Mouse (Mus musculus) frontal cortex, postnatal 25 days (tissue): Measurements from ENCODE around the gene Wdr24.
A peak's percentile ranks its signal among the peaks of the same experiment; 100 is the strongest.

ENCODE experiments used
- DNase-seq, 2 experiments: peaks; one replicate each; pipeline ENCODE4 v3.0.0; 2022; ENCODE audit warnings: low spot score in 2 of 2

The Wdr24 gene

GRCm38 (mm10) chr17:25831451-25832281 is 8.2 kb downstream of the Wdr24 start:
- DNase-seq: no peak

- DNase-seq: peak; percentile 95 to 96
Observed at GRCm38 (mm10) chr17:25832436-25833290, 9.2 kb downstream of the Wdr24 start.

GRCm38 (mm10) chr17:25833291-25833663 is 9.8 kb downstream of the Wdr24 start, which contains the start of gene Stub1:
Stub1 (minus strand) TSS chr17:25833404.
- peak in 1 of 2 experiments; percentile 77 for DNase-seq

GRCm38 (mm10) chr17:25833961-25834594 is 10.7 kb downstream of the Wdr24 start:
- no peak for DNase-seq

GRCm38 (mm10) chr17:25834595-25835222 is 11.3 kb downstream of the Wdr24 start:
- DNase-seq: no peak

GRCm38 (mm10) chr17:25835301-25835700 is 11.9 kb downstream of the Wdr24 start:
- no peak for DNase-seq

- no peak for DNase-seq
Observed at GRCm38 (mm10) chr17:25835816-25836215, 12.4 kb downstream of the Wdr24 start.

- DNase-seq: no peak
Observed at GRCm38 (mm10) chr17:25836397-25837075, 13.1 kb downstream of the Wdr24 start.

GRCm38 (mm10) chr17:25837076-25837410 is 13.6 kb downstream of the Wdr24 start, which contains the start of gene Rhbdl1:
Rhbdl1 (minus strand) TSS chr17:25837295.
- peak; percentile 67 to 72 for DNase-seq

GRCm38 (mm10) chr17:25837533-25837932 is 14.1 kb downstream of the Wdr24 start:
- DNase-seq: no peak

- DNase-seq: no peak
Observed at GRCm38 (mm10) chr17:25838904-25839303, 15.5 kb downstream of the Wdr24 start.

- no peak for DNase-seq
Observed at GRCm38 (mm10) chr17:25839455-25840235, 16.2 kb downstream of the Wdr24 start.

- DNase-seq: no peak
Observed at GRCm38 (mm10) chr17:25840519-25840918, 17.1 kb downstream of the Wdr24 start.

- no peak for DNase-seq
Observed at GRCm38 (mm10) chr17:25841117-25841880, 17.9 kb downstream of the Wdr24 start, which contains the start of gene Gm20683. Gm20683 (minus strand) TSS chr17:25841763.

GRCm38 (mm10) chr17:25842509-25842908 is 19.1 kb downstream of the Wdr24 start:
- no peak for DNase-seq

GRCm38 (mm10) chr17:25843122-25843521 is 19.7 kb downstream of the Wdr24 start:
- no peak for DNase-seq

- no peak for DNase-seq
Observed at GRCm38 (mm10) chr17:25843636-25844395, 20.4 kb downstream of the Wdr24 start.

- peak; percentile 78 to 90 for DNase-seq
Observed at GRCm38 (mm10) chr17:25844396-25844901, 21.0 kb downstream of the Wdr24 start, which contains the start of gene Rhot2. Rhot2 (minus strand) TSS chr17:25844851.
